Mouse (Mus musculus) urinary bladder, postnatal 14 days (tissue): ENCODE measurements around the gene Cfap61.

Experiments used
- DNase-seq: peaks from one replicate; pipeline ENCODE4 v3.0.0; 2021; ENCODE audit warnings: low spot score

The Cfap61 gene

DNA sequence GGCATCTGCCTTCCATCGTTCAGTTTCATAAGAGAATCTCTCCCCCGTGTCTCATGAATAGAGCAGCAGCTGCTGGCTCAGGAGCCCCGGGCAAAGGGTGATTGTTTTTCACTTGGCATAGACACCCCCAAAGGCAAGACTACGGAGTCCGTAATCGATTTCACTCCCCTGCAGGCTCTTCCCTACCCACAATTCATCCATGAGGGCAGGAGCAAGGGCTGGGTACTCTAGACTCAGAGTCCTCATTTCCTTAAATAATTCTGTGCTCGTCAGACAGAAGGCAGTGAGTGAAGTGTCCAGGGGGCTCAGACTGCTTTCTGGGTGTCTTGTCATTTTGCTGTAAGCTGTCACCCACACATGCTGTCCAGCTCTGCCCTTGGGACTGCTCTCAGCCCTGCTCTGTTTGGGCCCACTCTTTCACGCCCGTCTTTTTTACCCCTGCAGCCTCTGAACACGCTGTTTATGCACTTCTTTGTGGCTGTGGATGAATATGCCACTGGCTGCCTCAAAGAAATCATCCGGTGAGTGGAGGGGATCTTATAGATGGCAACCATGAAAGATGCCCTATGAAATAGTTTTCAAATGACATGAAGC, 15.0 kb downstream of the Cfap61 start:
- DNase-seq: no peak

DNA sequence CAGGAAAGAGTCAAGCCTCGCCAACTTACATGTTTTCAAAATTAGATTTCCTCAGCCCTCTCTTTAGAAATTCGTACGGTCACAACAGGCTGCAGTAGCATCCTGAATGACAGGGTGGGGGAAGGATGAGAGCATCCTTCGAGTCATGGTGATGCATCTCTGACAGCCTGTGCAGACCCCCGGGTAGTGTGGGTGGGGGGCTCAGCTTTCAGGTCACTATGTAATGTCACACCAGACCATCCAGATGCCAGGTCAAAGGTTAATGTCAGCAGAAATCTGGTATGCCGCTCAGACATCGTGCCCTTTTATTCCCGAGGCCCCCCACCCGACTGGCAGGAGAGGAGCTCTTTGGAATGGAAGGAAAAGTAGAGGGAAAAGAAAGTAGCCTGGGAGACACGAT, 15.7 kb downstream of the Cfap61 start:
- no peak for DNase-seq

DNA sequence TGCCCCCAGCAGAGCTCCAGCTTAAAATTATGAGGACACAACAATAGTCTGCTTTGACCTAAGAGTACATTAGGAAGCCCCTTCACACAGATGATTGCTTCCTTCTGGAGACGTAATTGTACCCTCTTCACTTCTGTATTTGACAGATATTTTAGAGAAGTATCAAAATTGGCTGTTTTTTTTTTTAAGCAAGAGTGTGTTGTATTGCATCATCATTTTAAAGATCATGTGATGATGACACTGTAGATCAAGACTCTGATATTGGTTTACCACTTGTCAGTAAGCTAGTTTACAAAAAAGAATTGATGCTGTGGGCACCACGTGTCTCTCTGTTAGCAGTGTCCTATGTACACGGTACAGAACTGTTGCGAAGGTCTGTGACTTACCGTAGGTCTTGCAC, 18.1 kb downstream of the Cfap61 start:
- DNase-seq: no peak

DNA sequence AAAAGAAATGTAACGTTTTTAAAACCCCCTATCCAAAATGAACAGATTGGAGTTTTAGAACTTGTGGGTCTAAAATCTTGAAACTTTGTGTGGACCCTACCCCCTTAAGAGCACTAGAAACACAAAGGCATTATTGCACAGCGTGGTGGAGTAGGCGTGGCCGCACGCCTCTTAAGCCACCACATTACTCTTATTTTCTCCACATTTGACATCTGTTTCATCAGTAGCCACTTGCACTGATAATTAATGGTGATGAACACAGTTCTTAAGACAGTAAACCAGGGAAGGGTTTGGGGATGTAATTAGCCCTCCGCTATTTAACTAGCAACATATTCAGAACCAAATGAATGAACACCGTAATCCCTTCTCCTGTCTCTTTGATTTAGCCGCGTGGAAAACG, 21.3 kb downstream of the Cfap61 start:
- DNase-seq: no peak

DNA sequence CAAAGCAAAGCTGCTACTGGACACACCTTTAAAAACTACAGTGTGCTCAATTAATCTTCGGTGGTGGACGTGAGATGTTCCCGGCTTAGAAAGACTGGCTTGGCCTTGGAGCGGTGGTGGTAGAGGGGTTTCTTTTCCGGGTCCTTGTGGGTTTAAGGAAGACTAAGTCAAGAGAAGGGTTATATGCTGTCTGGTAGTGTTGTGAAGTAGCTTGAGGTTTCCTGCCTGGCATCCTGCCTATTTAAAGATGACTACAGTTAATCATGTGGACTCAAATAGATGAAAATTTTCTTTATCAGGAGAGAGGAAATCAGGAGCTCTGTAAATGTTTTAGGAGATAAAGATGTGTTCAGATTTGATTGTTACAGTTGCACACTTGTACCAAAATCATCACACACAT, 21.7 kb downstream of the Cfap61 start:
- no peak for DNase-seq

DNA sequence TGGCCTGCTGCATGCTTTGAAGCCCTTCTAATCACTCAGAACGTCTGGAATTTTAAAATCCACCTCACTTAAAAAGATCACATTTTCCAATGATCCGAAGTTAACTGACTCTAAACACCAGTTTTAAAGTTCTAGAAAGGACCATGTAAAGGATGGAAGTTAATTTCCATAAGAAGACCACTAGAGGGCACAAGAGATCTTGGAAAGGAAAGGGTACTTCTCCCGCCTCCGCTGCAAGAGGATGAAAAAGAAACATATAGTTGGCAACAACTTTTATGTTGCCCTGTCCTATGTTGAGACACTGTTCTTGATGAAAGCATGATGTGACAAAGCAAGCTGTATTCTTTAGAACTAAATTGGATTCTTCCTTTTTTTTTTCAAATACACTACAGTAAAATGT, 22.9 kb downstream of the Cfap61 start:
- DNase-seq: no peak

DNA sequence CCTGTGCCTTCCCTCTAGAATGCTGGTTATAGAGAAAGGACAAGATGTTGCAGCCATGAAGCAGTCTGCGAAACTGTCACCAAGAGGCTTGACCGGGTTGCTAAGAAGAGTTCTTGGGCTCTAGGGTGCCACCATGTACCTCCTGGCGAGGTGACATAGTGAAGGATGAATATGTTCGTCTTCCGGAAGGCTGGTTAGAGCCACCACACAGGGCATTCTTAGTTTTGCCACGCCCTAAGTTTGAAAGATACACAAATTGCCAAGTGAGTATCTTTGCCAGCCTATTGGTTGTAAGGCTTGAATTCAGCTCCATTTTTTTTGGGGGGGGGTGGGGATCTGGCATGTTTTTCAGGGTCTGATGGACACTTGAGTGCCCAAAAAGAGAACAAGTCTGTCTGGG, 23.5 kb downstream of the Cfap61 start:
- DNase-seq: no peak

DNA sequence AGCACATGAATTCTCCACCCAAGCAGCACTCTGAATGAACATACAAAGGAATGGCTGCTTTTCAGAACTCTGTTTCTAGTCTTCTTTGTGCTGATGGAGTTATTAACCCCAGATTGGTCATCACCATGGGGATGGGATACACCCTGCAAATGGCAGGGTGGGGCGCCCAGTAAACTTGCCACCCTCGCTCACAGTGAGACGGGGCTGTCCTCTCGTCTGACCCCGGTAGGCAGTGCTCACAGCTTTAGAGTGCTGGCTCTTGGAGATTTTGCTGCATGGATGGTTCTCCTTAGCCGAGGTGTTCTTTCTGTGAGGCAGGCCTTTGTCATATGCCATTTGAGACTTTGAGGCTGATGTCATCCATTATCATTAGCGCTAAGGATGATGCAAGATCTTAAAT, 24.0 kb downstream of the Cfap61 start:
- no peak for DNase-seq

DNA sequence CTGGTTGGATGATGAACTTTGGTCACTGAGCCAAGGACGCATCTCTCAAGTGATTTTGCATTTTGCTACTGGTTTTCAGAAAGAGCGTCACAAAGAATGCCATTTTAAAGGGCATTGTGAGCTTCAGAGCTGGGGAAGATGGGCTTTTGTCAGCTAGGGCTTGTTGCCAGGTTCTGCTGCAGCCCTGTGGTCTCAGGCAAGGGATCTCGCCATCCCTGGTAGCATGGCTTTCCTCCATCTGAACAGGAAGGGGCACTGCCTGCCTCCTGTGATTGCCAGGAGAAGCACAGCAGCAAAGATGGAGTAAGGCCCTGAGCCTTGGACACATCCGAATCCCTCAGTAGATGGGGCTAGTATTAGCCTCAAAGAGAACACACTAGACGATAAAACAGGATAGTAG, 27.3 kb downstream of the Cfap61 start:
- DNase-seq: no peak

DNA sequence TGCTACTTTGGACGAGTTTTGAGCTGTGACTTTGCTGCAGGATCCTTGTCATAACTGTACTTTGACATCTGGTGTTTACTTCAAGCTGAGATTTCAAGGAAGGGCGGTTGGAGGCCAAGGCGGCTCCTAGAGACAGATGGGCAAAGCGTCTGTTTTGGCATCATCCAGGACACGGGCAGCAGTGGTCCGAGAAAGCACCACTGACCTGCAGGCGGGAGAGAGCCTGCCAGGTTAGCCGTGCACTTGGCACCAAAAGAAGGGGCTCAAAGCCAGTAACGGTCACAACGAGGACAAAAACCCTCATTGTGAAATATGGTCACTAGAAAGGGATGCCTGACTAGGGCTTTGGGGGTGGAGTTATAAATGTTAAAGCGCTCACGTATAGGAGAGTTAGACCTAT, 36.2 kb downstream of the Cfap61 start:
- no peak for DNase-seq

DNA sequence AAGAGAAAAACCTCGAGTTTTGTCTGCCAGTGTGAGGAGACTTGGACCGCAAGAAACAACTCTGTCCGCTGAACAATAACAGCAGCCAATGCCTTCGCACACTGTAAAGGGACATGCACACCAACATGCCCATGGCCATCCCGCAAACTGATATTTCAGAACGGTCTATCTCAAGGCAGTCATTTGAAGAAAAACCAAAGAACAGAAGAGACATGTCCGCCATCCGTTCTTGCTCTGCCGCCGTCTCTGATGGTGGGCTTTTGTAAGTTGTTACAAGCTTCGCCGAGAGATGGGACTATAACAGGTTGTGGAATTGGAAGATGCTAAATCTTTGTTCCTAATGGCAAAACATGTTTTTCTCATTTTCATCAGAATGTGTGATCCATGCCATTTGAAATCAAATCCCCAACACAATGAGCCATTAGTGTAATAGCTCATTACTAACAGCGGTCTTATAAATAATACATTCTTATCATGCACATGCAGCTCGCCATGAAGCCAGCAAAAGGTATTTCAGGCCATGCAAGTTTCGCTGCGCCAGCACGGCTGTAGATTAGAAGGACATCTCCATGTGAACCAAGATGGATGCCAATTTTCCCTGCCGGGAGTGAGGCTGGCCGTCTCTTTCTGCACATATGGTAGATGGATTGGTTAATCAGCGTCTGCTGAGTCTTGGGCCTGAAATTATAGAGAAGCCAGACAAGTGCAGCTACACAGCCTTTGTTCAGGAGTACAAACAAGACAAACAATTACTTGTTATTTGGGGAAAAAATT, 36.8 kb downstream of the Cfap61 start:
- no peak for DNase-seq

DNA sequence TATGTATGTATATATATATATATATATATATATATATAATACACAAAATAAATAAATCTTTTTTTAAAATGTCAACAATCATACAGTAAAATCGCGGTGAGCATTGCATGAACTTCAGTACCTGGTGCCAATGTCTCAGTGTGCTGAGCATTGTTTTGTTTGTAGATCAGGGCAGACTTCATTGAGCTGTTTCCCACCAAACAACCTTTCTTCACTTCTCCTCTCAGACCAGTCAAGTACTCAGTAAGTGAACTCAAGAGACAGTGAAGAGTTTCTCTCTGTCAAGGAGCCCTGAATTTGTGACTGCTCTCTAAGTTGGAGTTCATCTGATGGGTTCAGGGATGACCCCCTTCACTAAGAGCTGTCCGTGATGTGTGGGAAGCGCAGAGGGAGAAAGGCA, 38.0 kb downstream of the Cfap61 start:
- no peak for DNase-seq

DNA sequence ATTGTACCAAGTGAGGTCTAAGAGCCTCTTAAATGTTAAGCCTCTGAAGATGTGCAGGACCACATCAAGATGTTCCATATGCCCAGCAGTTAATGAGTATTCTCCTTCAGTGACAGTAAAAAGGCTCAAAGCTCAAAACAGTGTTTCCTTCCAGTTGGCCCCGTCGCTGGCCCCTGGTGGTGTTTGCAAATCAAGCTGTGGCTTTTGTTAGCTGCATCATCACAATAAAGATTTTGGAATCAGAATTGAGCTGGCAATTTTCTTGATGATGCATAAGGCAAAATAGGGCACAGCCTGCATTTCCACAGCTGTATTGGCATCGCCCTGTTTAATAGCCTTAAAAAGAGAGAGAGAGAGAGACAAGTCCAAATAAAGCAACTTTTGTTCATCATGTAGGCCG, 45.0 kb downstream of the Cfap61 start:
- no peak for DNase-seq

DNA sequence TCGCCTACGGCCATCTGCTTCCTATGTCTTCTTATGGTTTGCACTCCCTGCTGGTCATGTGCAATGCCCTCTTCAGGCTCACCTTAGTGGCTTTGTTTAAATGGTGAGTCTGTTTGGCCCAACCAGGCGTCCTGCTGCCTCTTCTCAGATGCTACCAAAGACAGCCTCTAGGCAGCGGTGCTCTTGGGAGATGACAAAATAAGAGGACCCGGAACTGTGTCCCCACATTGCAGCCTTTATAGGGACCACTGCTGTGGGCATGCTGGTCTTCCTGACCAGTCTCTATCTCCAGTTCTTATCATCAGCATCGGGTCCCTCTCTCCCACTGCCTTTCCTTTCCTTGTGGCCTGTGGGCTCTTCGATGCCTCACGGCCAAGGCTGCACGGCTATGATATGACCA, 46.3 kb downstream of the Cfap61 start:
- no peak for DNase-seq

DNA sequence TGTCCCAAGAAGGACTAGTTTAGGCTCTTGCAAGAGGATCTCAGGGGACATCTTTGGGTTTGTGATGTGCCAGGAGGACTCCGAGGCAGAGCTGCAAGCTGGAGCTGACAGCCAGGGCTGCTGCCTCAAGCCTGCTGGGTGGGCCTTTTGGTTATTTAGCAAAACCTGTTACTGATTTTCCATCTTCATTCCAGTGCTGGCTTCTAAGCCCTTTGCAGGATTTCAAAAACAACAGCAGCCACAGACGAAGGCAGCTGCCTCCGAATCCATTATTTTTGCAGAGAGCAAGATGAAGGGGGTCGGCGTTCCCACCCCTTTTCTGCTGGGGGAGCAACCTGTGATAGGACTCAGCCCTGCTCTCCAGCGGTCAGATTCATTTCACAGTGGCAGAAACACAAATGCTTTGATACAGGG, 47.1 kb downstream of the Cfap61 start:
- no peak for DNase-seq

DNA sequence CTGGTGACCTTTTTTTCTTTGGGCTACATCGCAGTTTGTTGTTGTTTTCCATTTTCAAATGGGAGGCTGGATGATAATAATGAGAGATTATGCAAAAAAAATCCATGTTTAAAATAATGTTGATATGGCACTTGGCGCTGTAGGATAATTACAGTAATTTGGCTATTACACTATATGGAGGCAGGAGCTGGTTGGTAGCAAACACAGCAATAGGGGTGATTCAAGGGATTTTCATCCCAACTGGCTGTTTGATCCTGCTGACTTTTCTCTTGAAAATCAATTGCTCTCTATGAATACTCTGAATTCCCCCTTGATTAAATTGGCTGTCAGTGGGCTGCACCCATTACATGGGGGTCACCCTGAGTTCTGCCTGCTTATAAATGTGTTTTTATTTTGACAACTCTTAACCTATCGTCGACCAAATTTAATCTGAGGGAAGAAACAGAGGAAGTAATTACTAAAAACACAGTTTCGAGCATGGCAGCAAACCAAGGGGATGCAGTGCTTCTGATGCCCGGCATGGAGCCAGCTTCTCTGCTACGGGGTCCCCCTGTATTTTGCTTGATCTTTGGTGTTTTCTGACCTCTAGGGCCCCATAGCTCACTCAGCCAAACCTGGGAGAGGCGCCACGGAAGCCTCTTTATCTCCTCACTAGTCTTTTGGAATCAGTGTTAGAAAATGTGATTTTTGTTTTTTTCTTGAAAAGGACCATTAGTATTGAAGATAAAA, 47.9 kb downstream of the Cfap61 start:
- no peak for DNase-seq

DNA sequence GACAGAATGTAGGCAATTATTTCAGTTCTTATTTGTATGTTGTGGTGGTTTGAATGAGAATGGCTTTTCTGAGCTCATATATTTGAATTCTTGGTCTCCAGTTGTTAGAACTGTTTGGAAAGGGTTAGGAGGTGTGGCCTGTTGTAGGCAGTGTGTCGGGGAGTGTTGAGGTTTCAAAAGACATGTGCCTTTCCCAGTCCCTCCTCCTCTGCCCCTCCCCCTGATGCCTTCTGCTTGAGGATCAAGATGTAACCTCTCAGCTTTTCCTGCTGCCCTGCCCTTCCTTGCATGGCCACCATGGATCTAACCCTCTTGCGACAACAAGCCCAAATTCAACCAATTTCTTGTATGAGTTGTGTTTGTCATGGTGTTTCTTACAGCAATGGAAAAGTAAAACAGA, 53.2 kb downstream of the Cfap61 start:
- DNase-seq: no peak

DNA sequence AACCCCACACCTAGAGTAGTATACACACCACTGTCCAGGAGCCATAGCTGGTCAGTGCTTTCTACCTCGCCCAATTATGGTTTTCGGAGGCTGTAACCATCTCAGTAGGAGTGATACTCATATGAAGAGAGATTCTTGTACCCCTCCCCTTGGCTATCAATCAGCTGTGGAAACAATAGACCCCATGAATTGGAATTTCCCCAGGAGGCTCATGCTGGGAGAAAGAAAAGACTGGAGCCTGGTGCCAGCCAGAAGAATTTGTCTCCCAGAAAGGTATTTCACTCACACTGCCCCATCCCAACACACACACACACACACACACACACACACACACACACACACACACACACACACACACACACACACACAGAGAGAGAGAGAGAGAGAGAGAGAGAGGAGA, 55.9 kb downstream of the Cfap61 start:
- no peak for DNase-seq

DNA sequence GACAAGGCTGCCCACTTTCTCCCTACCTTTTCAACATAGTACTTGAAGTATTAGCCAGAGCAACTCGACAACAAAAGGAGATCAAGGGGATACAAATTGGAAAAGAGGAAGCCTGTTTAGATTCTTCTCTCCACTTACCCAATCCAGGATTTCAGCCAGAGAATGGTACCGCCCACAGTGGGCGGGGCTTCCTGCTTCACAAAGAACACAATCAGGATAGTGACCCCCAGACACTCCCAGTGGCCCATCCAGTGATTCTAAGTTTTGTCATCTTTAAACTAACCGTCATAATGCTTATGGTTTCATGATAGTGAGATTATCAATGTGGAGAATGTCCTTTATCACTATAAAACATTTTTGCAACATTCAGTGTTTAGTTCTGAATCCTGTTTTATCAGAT, 61.9 kb downstream of the Cfap61 start:
- no peak for DNase-seq

DNA sequence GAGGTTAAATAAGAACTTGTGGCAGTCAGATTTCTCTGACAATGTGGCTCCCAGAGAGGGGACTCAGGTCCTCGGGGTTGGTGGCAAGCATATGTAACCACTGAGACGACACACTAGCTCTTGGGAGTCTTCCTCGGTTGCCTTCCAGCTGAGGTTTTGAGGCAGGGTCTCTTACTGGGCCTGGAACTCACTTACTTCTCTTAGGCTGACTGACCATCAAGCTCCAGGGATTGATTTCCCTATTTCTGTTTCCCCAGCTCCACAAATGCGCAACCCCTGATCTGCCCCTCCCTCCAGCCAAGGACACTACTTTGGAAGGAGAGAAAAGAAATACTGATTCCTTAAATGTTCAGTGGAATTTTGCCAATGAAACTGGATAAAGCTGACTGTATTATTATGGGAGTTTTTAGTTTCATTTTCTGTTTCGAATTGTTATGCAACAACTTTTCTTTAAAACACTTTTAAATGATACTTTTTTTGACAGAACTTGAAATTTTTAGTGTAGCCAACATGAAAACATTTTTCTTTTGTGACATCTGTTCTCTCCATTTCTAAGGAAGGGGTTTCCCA, 63.5 kb downstream of the Cfap61 start:
- DNase-seq: no peak

DNA sequence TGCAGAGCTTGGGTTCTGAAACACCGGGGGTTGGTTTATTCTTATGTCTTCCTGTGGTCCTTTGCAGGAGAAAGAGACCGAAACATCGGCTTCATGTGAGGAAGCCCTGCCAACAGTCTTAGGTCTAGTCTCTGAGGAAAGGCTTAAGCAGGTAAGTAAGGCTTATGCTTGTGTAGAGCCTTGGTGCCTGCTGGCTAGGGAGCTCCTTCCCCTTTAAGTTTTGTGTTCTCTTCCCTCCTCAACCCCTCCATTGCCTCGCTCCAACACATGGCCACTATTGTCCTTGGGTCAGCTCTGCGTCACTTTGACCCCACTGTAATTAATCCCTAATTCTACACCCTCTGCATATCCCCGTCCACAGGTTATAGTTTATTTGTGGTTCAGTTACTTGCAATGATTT, 74.2 kb downstream of the Cfap61 start:
- DNase-seq: no peak

DNA sequence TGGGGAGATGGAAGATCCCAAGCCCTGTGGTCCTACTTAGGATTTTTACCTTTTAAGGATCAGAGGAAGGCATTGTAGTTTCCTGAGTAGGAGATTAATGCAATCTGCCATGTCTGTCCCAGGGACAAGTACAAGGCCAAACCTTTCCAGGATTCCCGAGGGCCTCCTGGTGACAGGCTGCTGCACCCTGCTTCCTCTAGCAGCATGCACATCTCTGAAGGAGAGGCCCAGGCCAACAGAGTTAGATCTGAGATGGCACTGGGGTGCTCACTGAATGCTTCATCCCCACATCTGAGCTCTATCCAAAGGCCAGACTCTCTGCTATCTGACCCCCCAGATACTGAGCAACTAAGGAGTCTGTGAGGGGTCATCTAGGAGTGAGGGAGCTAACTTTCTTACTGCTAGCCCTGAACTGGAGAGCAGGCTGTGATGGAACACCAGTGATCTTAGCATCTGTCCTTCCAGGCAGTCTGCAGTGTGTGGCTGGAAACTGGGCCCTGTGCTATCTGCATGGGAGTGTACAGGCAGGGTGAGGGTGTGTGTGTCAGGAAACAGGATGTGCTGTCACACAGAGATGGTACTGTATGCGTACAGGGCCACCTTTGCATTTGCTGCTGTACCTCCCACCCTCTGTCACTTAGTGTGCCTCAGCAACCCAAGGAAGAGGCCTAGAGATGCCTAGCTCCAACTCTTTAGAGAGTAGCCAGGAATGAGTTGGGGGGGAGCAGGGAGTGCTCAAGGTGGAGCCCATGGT, 75.2 kb downstream of the Cfap61 start:
- no peak for DNase-seq
